Mouse (Mus musculus) ES-Bruce4 (cell line): ENCODE data around the gene Ccdc162.

ENCODE experiments used
- CTCF ChIP-seq: IDR thresholded peaks from one replicate; pipeline ENCODE4 v1.8.1; 2011; ENCODE audit warnings: low read depth, low read length
- EP300 ChIP-seq: IDR thresholded peaks from 2 replicates; pipeline ENCODE4 v1.6.1; 2011; ENCODE audit warnings: low read depth, low read length; ENCODE audit not compliant: insufficient read depth

GRCm38 (mm10) chr10:41710773-41711172, 5.7 kb downstream of the Ccdc162 start:
- no peak for TF ChIP-seq CTCF
- TF ChIP-seq EP300 = no peak
